Comparison of ENCODE assay signal across 12 mouse cellular contexts in the genomic region with DNA sequence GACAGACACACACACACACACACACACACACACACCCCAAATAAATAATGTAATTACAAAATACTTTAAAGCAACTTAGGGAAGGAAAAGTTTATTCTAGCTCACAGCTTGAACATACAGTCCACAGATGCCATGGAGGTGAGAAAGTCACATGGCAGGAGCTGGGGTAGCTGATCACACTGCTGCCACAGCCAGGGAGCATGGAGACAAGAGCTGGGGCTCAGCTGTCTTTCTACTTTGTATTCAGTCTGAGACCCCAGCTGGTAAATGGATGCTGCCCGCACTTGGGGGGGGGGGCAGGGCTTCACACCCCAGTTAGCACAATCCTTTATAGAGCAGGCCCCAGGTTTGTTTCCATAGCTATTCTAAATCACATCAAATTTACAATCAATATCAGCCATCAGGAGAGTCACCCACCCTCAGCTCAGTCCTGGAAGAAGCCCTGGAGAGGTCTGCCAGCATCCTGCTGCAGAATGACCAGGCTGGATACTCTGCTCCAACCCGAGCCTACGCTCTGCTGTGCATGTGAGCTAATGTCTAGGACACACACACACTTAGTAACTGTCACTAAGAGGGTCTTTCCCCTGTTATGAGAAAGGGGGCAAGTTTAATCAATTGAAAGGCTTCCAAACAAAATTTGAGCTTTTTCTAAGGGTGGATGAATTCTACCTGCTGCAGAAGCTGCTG.
"Had no signal": no experiment of that assay in that cellular context is flagged by ENCODE, and none has a peak within 500 bp of the region (broad histone marks: within the 10 kb centered on the region; RNA-seq: fewer than 3 reads in every experiment).

No protein-coding gene starts in this region.

- H3K36me3 ChIP-seq: intestine, embryonic 15.5 days; limb, embryonic 13.5 days; liver, embryonic 15.5 days had no signal

- H3K9me3 ChIP-seq: intestine, embryonic 15.5 days; liver, embryonic 15.5 days had no signal

- H3K27me3 ChIP-seq: intestine, embryonic 15.5 days; limb, embryonic 13.5 days; liver, embryonic 15.5 days had no signal

- ATAC-seq: intestine, embryonic 15.5 days; lung, postnatal 0 days had no signal

- H3K4me2 ChIP-seq: intestine, embryonic 15.5 days; limb, embryonic 13.5 days; liver, embryonic 15.5 days had no signal

- H3K4me1 ChIP-seq: intestine, embryonic 15.5 days; limb, embryonic 13.5 days; liver, embryonic 15.5 days had no signal

- H3K9ac ChIP-seq: intestine, embryonic 15.5 days; limb, embryonic 13.5 days; liver, embryonic 15.5 days had no signal

- H3K27ac ChIP-seq: intestine, embryonic 15.5 days; limb, embryonic 13.5 days; liver, embryonic 15.5 days; stomach, postnatal 0 days had no signal

- H3K4me3 ChIP-seq: intestine, embryonic 15.5 days; limb, embryonic 13.5 days; liver, embryonic 15.5 days; myocyte had no signal

- DNase-seq: kidney, adult 18-20 months; kidney, postnatal 14 days; left cerebral cortex, postnatal 4 days; lung, adult 2 months; lung, postnatal 36 days; right cerebral cortex, postnatal 25 days had no signal
